ENCODE assay signal across 9 mouse cellular contexts in the genomic region with DNA sequence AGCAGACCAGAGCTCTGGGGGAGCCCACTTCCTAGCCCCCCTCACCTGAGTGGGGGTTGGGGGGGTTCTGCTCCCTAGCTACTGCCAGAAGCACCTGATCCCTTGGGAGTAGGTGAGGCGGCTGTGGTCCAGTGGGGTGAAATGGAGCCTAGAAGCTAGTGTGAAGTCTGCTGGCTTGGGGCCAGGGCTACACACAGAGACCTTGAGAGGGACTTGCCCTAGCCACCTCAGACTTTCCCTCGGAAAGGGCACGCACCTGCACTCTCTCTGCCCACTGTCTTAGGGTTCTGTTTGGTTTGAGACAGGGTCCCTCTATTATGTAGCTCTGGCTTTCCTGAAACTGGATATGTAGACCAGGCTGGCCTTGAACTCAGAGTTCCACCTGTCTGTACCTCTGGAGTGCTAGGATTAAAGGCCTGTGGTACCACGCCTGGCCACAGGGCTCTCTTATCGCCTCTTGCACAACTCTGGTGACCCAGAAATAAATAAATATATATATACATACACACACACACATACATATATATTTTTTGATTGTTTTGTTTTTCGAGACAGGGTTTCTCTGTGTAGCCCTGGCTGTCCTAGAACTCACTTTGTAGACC. TPM values are rescaled to one million over a fixed set of nuclear protein-coding genes. Genes with fewer than 3 reads are reported as not detected.
DNase-seq lines count a peak whose midpoint lies in the region; ATAC-seq and TF ChIP-seq lines count a peak whose summit lies in the region.
"Had no signal": no experiment of that assay in that cellular context is flagged by ENCODE, and none has a peak within 500 bp of the region (broad histone marks: within the 10 kb centered on the region; RNA-seq: fewer than 3 reads in every experiment).

No protein-coding gene starts in this region.

- 0 out of 2 replicates have a peak, but pooled peaks have one; percentile 0 for ATAC-seq in forebrain, embryonic 15.5 days (replicated peaks)
- peak; percentile 57 for ATAC-seq in liver, embryonic 12.5 days
- ATAC-seq in midbrain, postnatal 0 days (ENCODE audit: low FRiP score) = peak; percentile 17
- ATAC-seq in granulocyte monocyte progenitor cell, adult 5-6 weeks (replicated peaks; ENCODE audit: poor library complexity, severe bottlenecking) = no peak

- DNase-seq in layer of hippocampus, adult 2 months (ENCODE audit: low spot score in 2 of 2) = no peak
- no peak for DNase-seq in layer of hippocampus, adult 18-20 months (ENCODE audit: low spot score in 2 of 2)
- peak; percentile 81 for DNase-seq in adrenal gland, adult 8-10 months
- peak; percentile 76 for DNase-seq in induced T-regulatory cell, adult 2 months (ENCODE audit: low read depth)
- peak; percentile 58 for DNase-seq in midbrain, postnatal 0 days (ENCODE audit: low spot score)

- H3K27me3 ChIP-seq in forebrain, embryonic 15.5 days = no peaks in the 10 kb centered on the region
- H3K27me3 ChIP-seq in liver, embryonic 12.5 days (replicated peaks) = no peaks in the 10 kb centered on the region
- H3K27me3 ChIP-seq in midbrain, postnatal 0 days (ENCODE audit: insufficient read depth, low read length) = no peaks in the 10 kb centered on the region

- peak overlapping the region; percentile 92 for H3K9ac ChIP-seq in forebrain, embryonic 15.5 days (replicated peaks)
- H3K9ac ChIP-seq in liver, embryonic 12.5 days = peak overlapping the region; percentile 95
- peak overlapping the region; percentile 72 for H3K9ac ChIP-seq in midbrain, postnatal 0 days (replicated peaks; ENCODE audit: low read length, poor library complexity, severe bottlenecking)

- H3K36me3 ChIP-seq in forebrain, embryonic 15.5 days = 0 out of 2 replicates have a peak, but pooled peaks cover 8% of the 10 kb centered on the region
- peaks cover 34% of the 10 kb centered on the region for H3K36me3 ChIP-seq in liver, embryonic 12.5 days
- H3K36me3 ChIP-seq in midbrain, postnatal 0 days (ENCODE audit: insufficient read depth, low read length) = peaks cover 13% of the 10 kb centered on the region

- peak overlapping the region; percentile 87 for H3K27ac ChIP-seq in layer of hippocampus, adult 2 months
- H3K27ac ChIP-seq in forebrain, embryonic 15.5 days (replicated peaks) = peak overlapping the region; percentile 92
- peak overlapping the region; percentile 80 for H3K27ac ChIP-seq in liver, embryonic 12.5 days
- peak overlapping the region; percentile 77 for H3K27ac ChIP-seq in midbrain, postnatal 0 days (ENCODE audit: low read depth, low read length)

- peak; percentile 17; the same call in 1 of the 2 replicates for TF ChIP-seq CTCF in layer of hippocampus, adult 2 months (conservative IDR thresholded peaks at IDR 0.05)
- TF ChIP-seq CTCF in midbrain, postnatal 0 days (IDR thresholded peaks at IDR 0.05) = no peak

- WGBS in forebrain, embryonic 15.5 days = 34% methylated on average over 6 of the region's 6 CpGs
- WGBS in liver, embryonic 12.5 days (ENCODE audit: insufficient replicate concordance) = 15% methylated on average over 6 of the region's 6 CpGs
- 29% methylated on average over 6 of the region's 6 CpGs for WGBS in midbrain, postnatal 0 days

- peaks cover 12% of the 10 kb centered on the region for H3K4me1 ChIP-seq in forebrain, embryonic 15.5 days
- H3K4me1 ChIP-seq in liver, embryonic 12.5 days = peaks cover 60% of the 10 kb centered on the region
- H3K4me1 ChIP-seq in midbrain, postnatal 0 days (ENCODE audit: insufficient read depth, low read length) = no peaks in the 10 kb centered on the region

- peak overlapping the region; percentile 66 for H3K4me3 ChIP-seq in layer of hippocampus, adult 2 months
- H3K4me3 ChIP-seq in forebrain, embryonic 15.5 days = peak overlapping the region; percentile 73
- peak overlapping the region; percentile 89 for H3K4me3 ChIP-seq in liver, embryonic 12.5 days
- peak overlapping the region; percentile 48 for H3K4me3 ChIP-seq in midbrain, postnatal 0 days (ENCODE audit: low read depth, low read length)

- peak overlapping the region; percentile 69 for H3K4me2 ChIP-seq in forebrain, embryonic 15.5 days (replicated peaks)
- peak overlapping the region; percentile 85 for H3K4me2 ChIP-seq in liver, embryonic 12.5 days
- peak overlapping the region; percentile 64 for H3K4me2 ChIP-seq in midbrain, postnatal 0 days (ENCODE audit: low read depth, low read length, poor library complexity, severe bottlenecking)

- H3K9me3 ChIP-seq in forebrain, embryonic 15.5 days = no peaks in the 10 kb centered on the region
- H3K9me3 ChIP-seq in liver, embryonic 12.5 days (replicated peaks) = no peaks in the 10 kb centered on the region
- no peaks in the 10 kb centered on the region for H3K9me3 ChIP-seq in midbrain, postnatal 0 days (ENCODE audit: low read length)

RNA-seq across cellular contexts. Expression of a gene that starts 0.8 kb away (rescaled TPM):
- total RNA-seq in layer of hippocampus, adult 2 months (2021) = 10 to 100 TPM; 55.5 to 61.2 TPM
- total RNA-seq in layer of hippocampus, adult 18-20 months (2021) = 10 to 100 TPM; 54.0 to 56.6 TPM
- 100 to 1,000 TPM; 253 to 384 (median 292) TPM for total RNA-seq in adrenal gland, adult 8-10 months (2022)
- 187 and 189 TPM in 2 replicates for polyA plus RNA-seq in forebrain, embryonic 15.5 days (2015; fragmentation: Nextera tagmentation; extraction: Ambion mirVana)
- 108 and 111 TPM in 2 replicates for polyA plus RNA-seq in liver, embryonic 12.5 days (2016; fragmentation: Nextera tagmentation; extraction: Ambion mirVana)
- total RNA-seq in midbrain, postnatal 0 days (2014; rRNA removed) = 119 and 147 TPM in 2 replicates
- polyA plus RNA-seq in midbrain, postnatal 0 days (2015; fragmentation: Nextera tagmentation; extraction: Ambion mirVana) = 268 and 288 TPM in 2 replicates
- total RNA-seq in granulocyte monocyte progenitor cell, adult 5-6 weeks (2014; fragmentation: Nextera tagmentation) = 534 and 592 TPM in 2 replicates
- 280 and 325 TPM in 2 replicates for total RNA-seq in granulocyte monocyte progenitor cell, adult 5-6 weeks (2017)

RNA-seq across cellular contexts. Expression of a gene that starts 3.4 kb away (rescaled TPM):
- total RNA-seq in layer of hippocampus, adult 2 months (2021) = not detected
- total RNA-seq in layer of hippocampus, adult 18-20 months (2021) = not detected
- under 1 TPM; 0.74 to 0.98 (median 0.85) TPM for total RNA-seq in adrenal gland, adult 8-10 months (2022)
- polyA plus RNA-seq in forebrain, embryonic 15.5 days (2015; fragmentation: Nextera tagmentation; extraction: Ambion mirVana) = not detected in 2 replicates
- polyA plus RNA-seq in liver, embryonic 12.5 days (2016; fragmentation: Nextera tagmentation; extraction: Ambion mirVana) = 0.63 and 0.75 TPM in 2 replicates
- 0.33 and 0.80 TPM in 2 replicates for total RNA-seq in midbrain, postnatal 0 days (2014; rRNA removed)
- 0.16 and 0.17 TPM in 2 replicates for polyA plus RNA-seq in midbrain, postnatal 0 days (2015; fragmentation: Nextera tagmentation; extraction: Ambion mirVana)
- not detected in 2 replicates for total RNA-seq in granulocyte monocyte progenitor cell, adult 5-6 weeks (2014; fragmentation: Nextera tagmentation)
- 2.4 TPM in 1 of 2 replicates, not detected in the other for total RNA-seq in granulocyte monocyte progenitor cell, adult 5-6 weeks (2017)
- total RNA-seq: left cerebral cortex, postnatal 10 days had no signal

RNA-seq across cellular contexts. Expression of a gene that starts 6.3 kb away (rescaled TPM):
- total RNA-seq in layer of hippocampus, adult 2 months (2021) = 10 to 100 TPM; 43.5 to 49.7 TPM
- 10 to 100 TPM; 43.3 to 49.5 TPM for total RNA-seq in layer of hippocampus, adult 18-20 months (2021)
- 10 to 100 TPM; 47.3 to 50.6 (median 49.7) TPM for total RNA-seq in adrenal gland, adult 8-10 months (2022)
- 15.0 and 16.0 TPM in 2 replicates for polyA plus RNA-seq in forebrain, embryonic 15.5 days (2015; fragmentation: Nextera tagmentation; extraction: Ambion mirVana)
- polyA plus RNA-seq in liver, embryonic 12.5 days (2016; fragmentation: Nextera tagmentation; extraction: Ambion mirVana) = 28.7 and 32.9 TPM in 2 replicates
- 36.3 and 38.9 TPM in 2 replicates for total RNA-seq in midbrain, postnatal 0 days (2014; rRNA removed)
- 74.3 and 78.8 TPM in 2 replicates for polyA plus RNA-seq in midbrain, postnatal 0 days (2015; fragmentation: Nextera tagmentation; extraction: Ambion mirVana)
- 0.85 TPM in 1 of 2 replicates, not detected in the other for total RNA-seq in granulocyte monocyte progenitor cell, adult 5-6 weeks (2014; fragmentation: Nextera tagmentation)
- total RNA-seq in granulocyte monocyte progenitor cell, adult 5-6 weeks (2017) = 2.1 and 5.1 TPM in 2 replicates

RNA-seq across cellular contexts. Expression of a gene that starts 12.1 kb away (rescaled TPM):
- 10 to 100 TPM; 45.2 to 60.4 TPM for total RNA-seq in layer of hippocampus, adult 2 months (2021)
- 10 to 100 TPM; 53.7 to 57.4 TPM for total RNA-seq in layer of hippocampus, adult 18-20 months (2021)
- total RNA-seq in adrenal gland, adult 8-10 months (2022) = 100 to 1,000 TPM; 325 to 423 (median 363) TPM
- polyA plus RNA-seq in forebrain, embryonic 15.5 days (2015; fragmentation: Nextera tagmentation; extraction: Ambion mirVana) = 187 and 211 TPM in 2 replicates
- polyA plus RNA-seq in liver, embryonic 12.5 days (2016; fragmentation: Nextera tagmentation; extraction: Ambion mirVana) = 221 and 222 TPM in 2 replicates
- 62.8 and 69.6 TPM in 2 replicates for total RNA-seq in midbrain, postnatal 0 days (2014; rRNA removed)
- 157 and 184 TPM in 2 replicates for polyA plus RNA-seq in midbrain, postnatal 0 days (2015; fragmentation: Nextera tagmentation; extraction: Ambion mirVana)
- 330 and 352 TPM in 2 replicates for total RNA-seq in granulocyte monocyte progenitor cell, adult 5-6 weeks (2014; fragmentation: Nextera tagmentation)
- 225 and 247 TPM in 2 replicates for total RNA-seq in granulocyte monocyte progenitor cell, adult 5-6 weeks (2017)

RNA-seq across cellular contexts. Expression of a gene that starts 12.7 kb away (rescaled TPM):
- 10 to 100 TPM; 46.3 to 47.0 TPM for total RNA-seq in layer of hippocampus, adult 2 months (2021)
- total RNA-seq in layer of hippocampus, adult 18-20 months (2021) = 10 to 100 TPM; 38.0 to 43.0 TPM
- 10 to 100 TPM; 33.3 to 52.1 (median 39.2) TPM for total RNA-seq in adrenal gland, adult 8-10 months (2022)
- polyA plus RNA-seq in forebrain, embryonic 15.5 days (2015; fragmentation: Nextera tagmentation; extraction: Ambion mirVana) = 17.7 TPM in 2 replicates
- polyA plus RNA-seq in liver, embryonic 12.5 days (2016; fragmentation: Nextera tagmentation; extraction: Ambion mirVana) = 14.2 and 15.7 TPM in 2 replicates
- total RNA-seq in midbrain, postnatal 0 days (2014; rRNA removed) = 19.8 and 26.7 TPM in 2 replicates
- polyA plus RNA-seq in midbrain, postnatal 0 days (2015; fragmentation: Nextera tagmentation; extraction: Ambion mirVana) = 20.4 and 23.0 TPM in 2 replicates
- total RNA-seq in granulocyte monocyte progenitor cell, adult 5-6 weeks (2014; fragmentation: Nextera tagmentation) = 20.1 and 21.9 TPM in 2 replicates
- total RNA-seq in granulocyte monocyte progenitor cell, adult 5-6 weeks (2017) = 9.1 and 19.8 TPM in 2 replicates

Comparison
In these comparisons a context has a peak if more than half of its experiments do, and no peak if none do; other contexts are left out.
1. DNase-seq: peak in adrenal gland, adult 8-10 months (single experiment), induced T-regulatory cell, adult 2 months (single experiment) and midbrain, postnatal 0 days (single experiment); none in layer of hippocampus, adult 2 months (0 of 2) and layer of hippocampus, adult 18-20 months (0 of 2).
2. Peak in every context shown above with its lines, with median percentiles within 50 percentile points of each other: H3K27ac ChIP-seq, H3K4me3 ChIP-seq, H3K4me2 ChIP-seq and H3K9ac ChIP-seq.